Mouse (Mus musculus): ENCODE measurements around the gene Fads3.

Gene Fads3

GRCm38 (mm10) chr19:10071892-10072291 is 30.5 kb downstream of the Fads3 start:
- DNase-seq, result peak; percentile 19 to 29

- no peak for DNase-seq
These were observed 31.8 kb downstream of the Fads3 start for GRCm38 (mm10) chr19:10073145-10073544.

DNA sequence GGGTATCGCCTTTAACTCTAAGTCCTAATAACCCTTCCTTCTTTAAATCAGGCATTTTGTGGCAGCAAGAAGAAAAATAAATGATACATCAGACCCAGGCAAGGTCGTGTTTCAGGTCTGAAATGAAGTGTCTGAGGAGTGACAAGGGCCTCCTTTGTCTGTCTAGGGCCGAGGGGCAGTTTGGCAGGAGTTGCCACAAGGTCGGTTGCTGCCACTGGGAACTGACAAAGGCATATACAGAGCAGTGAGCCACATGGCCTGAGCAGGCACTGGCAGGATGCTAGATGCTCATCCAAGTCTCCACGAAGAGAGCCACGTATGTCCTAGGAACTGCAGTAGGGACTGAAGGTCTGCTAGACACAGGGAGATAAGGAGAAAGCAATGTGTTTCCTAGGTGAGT is 37.0 kb downstream of the Fads3 start:
- no peak for DNase-seq

GRCm38 (mm10) chr19:10080384-10080783 is 39.0 kb downstream of the Fads3 start:
- DNase-seq, result no peak

- DNase-seq, result no peak
These were observed 40.7 kb downstream of the Fads3 start for GRCm38 (mm10) chr19:10082105-10082504.

GRCm38 (mm10) chr19:10085454-10085853 is 44.1 kb downstream of the Fads3 start:
- no peak for DNase-seq

- no peak for DNase-seq
These were observed 45.6 kb downstream of the Fads3 start for GRCm38 (mm10) chr19:10086976-10087375.

DNA sequence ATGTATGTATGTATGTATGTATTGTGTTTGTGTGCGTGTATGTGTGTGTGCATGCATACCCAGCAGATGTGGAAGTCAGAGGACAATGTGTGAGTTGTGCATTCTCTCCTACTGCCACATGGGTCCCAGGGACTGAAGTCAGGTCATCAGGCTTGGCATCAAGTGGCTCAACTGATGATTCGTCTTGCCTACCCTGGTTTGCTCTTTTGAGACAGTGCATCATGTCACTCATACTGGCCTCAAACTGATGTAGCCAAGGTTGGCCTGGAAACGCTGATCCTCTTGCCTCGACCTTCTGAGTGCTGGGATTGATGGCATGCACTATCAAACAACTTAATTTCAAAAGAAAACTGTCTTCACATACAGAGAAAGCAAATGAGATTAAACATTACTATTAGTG is 52.5 kb downstream of the Fads3 start:
- no peak for DNase-seq

DNA sequence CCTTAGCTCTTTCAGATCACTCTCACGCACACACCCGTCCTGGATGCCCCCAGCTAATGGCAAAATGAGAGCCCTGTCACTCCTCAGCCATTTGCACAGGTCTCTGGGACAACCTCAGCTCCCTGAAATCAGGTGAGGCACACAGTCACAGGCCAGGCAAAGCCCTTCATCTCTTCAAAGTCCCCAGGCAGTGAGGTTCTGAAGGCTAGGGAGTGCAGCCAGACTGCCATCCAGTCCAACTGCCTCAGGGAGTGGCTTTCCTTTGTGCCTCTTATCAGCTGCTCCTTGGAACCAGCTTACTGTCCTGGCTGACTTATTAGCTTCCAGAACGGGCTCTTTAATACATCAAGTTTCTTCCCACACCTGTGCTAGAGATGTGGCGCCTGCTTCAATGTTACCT is 53.3 kb downstream of the Fads3 start:
- DNase-seq, result no peak

- no peak for DNase-seq
These were observed 55.1 kb downstream of the Fads3 start for GRCm38 (mm10) chr19:10096371-10096876.

DNA sequence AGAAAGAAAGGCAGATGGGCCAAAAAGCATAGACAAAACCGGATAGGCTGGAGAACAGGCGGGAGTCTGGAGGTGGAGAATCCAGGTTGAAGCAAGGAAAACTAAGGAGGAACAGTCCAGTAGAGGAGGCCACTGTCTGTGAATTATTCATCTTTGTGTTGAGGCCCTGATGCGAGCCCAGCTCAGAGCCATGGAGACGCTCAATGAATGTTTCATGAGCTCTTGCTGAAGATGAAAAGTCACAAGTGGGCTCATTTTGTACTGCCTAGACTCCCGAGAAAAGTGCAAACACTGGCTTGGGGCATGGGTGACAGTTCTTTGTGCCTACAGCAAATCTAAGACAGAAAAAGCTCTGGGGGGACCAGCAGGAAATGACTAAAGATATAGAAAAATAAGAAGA is 56.5 kb downstream of the Fads3 start:
- DNase-seq, result no peak

DNA sequence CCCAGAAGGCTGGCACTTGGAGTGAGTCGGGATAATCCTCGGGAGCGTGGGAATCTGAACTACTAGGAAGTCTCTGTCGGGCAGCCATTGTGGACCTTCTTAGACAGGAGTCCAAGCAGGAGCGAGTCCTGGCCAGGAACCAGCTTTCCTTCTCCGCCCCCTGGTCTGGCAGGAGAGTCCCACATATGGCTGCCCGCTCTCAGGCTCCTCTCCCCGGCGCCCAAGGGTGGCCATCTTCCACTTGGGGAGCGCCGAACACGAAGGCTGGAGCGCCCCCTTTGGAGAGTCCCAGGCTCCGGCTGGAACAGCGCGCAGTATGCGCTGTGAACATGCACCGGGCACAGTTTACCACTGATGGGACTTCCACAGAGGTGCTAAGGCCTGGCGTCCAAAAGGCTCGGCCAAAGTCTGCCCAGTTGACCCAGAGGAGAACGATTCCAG is 59.3 kb downstream of the Fads3 start:
- DNase-seq, result peak; percentile 46 to 53

DNA sequence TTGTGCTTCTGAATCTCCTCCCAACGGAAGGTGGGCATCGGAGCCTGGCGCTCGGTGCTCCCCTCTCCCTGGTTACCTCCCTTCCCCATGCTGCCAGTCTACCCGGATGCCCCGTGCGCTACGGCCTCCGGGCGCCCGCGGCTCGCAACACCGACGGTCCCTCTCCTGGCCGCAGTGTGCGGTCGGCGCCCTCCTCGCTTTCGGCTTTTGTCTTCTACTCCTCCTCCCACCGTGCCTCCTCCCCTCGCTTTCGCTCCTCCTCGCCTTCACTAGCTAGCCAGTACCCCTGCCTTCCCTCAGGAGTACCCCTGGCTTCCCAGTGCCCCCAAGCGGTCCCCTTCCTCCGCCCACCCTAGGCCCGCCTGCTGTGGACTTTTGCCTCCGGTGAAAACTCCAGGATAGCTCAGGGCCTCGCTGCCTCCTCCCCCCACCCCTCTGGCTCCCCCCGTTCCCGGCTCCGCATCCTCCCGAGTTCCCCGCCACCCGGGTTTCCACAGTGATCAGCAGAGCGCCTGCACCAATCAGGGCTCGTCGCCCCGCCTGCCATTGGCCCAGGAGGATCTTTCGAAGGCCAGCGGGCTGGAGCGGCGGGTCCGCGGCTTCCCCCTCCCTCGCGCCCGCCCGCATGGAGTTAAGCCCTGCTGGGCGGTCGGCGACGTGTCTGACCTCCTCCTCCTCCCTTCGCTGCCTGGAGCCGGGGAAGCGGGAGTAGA is 60.1 kb downstream of the Fads3 start, which contains the start of gene Fads2:
TSS of gene Fads2 (minus strand) at position 406 of the 713 bp plus-strand sequence.
- DNase-seq, result peak; percentile 38 to 42

GRCm38 (mm10) chr19:10102054-10102700 is 60.8 kb downstream of the Fads3 start:
- peak; percentile 15 to 28 for DNase-seq

- DNase-seq, result no peak
These were observed 62.9 kb downstream of the Fads3 start for GRCm38 (mm10) chr19:10104234-10104633.

DNA sequence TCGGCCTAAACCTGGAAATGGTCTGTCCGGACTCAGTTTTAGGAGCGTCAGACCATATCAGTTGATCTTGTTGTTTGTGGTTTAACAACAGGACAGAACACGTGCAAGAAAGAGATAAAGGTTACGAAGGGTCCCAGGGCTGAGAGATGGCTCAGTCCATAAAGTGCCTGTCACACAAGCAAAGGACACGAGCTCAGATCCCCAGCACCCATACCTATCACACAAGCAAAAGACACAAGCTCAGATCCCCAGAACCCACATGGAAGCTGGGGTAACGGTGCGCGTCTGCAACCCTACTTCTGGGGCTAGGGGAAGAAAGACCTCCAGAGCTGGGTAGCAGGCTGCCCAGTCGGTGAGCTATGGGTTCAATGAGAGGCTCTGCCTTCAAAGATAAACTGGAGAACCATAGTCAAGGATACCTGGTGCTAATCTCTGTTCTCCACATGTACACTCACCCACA is 63.7 kb downstream of the Fads3 start:
- no peak for DNase-seq

DNA sequence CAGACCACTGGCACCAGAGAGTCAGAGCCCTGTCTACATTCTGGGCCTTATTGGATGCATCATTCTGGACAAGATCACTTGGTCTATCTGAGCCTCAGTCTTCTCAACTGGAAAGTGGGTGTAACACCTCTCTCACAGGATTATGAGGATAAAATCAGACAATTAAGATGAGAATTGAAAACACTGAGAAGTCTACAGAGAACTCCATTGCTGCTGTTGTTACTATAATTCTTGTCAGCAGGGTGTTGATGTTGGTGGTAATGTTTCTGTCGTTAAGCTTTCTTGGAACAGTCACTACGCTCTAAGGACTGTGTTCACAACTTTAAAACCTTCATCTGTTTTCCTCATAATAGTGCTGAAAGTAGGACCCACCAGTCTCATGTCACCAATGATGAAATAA is 65.3 kb downstream of the Fads3 start:
- no peak for DNase-seq

GRCm38 (mm10) chr19:10107051-10107611 is 65.8 kb downstream of the Fads3 start:
- no peak for DNase-seq

DNA sequence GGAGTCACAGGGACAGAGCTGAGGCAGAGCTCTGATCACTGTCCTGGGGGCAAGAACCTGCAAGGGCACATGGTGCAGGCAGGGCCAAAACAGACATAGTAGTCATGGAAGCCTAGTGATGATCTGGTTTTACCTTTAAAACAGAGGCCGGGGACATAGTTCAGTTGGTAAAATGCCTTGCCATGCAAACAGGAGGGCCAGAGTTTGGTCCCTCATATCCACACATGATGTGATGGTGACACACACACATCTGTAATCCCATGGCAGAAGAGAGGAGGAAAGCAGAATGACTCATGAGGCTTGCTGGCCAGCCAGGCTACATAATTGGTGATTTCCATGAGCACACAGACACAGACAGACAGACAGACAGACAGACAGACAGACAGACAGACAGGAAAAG is 66.8 kb downstream of the Fads3 start:
- no peak for DNase-seq

- DNase-seq, result no peak
These were observed 67.3 kb downstream of the Fads3 start for GRCm38 (mm10) chr19:10108666-10109065.

Data from B cell, adult 2 months (primary cell).